Mouse (Mus musculus) bone marrow macrophage, adult 2 months (primary cell): ENCODE measurements around the gene Ppfia2. TPM values are rescaled to one million over a fixed set of nuclear protein-coding genes. Genes with fewer than 3 reads are reported as not detected.

Source experiments
- H3K27ac ChIP-seq: 2 replicates; pipeline ENCODE4 v1.5.1; 2012; ENCODE audit warnings: low read depth, low read length; ENCODE audit not compliant: insufficient read depth
- H3K4me1 ChIP-seq: 2 replicates; pipeline ENCODE4 v1.6.1; 2012; ENCODE audit warnings: low read length; ENCODE audit not compliant: control insufficient read depth, insufficient read depth
- H3K4me3 ChIP-seq: 2 replicates; pipeline ENCODE4 v1.5.1; 2012; ENCODE audit warnings: mild to moderate bottlenecking, low read length, moderate library complexity; ENCODE audit not compliant: insufficient read depth
- CTCF ChIP-seq: IDR thresholded peaks from 2 replicates; pipeline ENCODE4 v1.5.1; 2012; ENCODE audit warnings: low read depth, mild to moderate bottlenecking, low read length, moderate library complexity
- POLR2A ChIP-seq: IDR thresholded peaks from 2 replicates; pipeline ENCODE4 v1.6.1; 2012; ENCODE audit warnings: mild to moderate bottlenecking, low read depth, low read length, borderline replicate concordance
- polyA plus RNA-seq: library from polyadenylated mRNA; stranded (reverse); fragments of >200 nt; gene quantifications from 2 replicates; pipeline ENCODE4 v1.2.4, GENCODE M21; 2012; ENCODE audit not compliant: missing spikeins, insufficient read depth, insufficient read length

Gene Ppfia2
- polyA plus RNA-seq, 1 experiment = not detected

- no peak overlapping the region for H3K4me3 ChIP-seq
- H3K27ac ChIP-seq = no peak overlapping the region
- H3K4me1 ChIP-seq = no peaks in the 10 kb centered on the region
- TF ChIP-seq CTCF (no peak), POLR2A (no peak)
These were observed 462.5 kb downstream of the Ppfia2 start for GRCm38 (mm10) chr10:106932571-106933073.

GRCm38 (mm10) chr10:106936996-106937395 is 466.9 kb downstream of the Ppfia2 start:
- Histone ChIP-seq H3K4me3 (no peak overlapping the region), H3K4me1 (no peaks in the 10 kb centered on the region), H3K27ac (no peak overlapping the region)
- TF ChIP-seq CTCF (no peak), POLR2A (no peak)

- Histone ChIP-seq H3K27ac (no peak overlapping the region), H3K4me3 (no peak overlapping the region), H3K4me1 (no peaks in the 10 kb centered on the region)
- no peak for TF ChIP-seq POLR2A
- no peak for TF ChIP-seq CTCF
These were observed 468.7 kb downstream of the Ppfia2 start for GRCm38 (mm10) chr10:106938851-106939250.

GRCm38 (mm10) chr10:106939441-106939840 is 469.3 kb downstream of the Ppfia2 start:
- Histone ChIP-seq H3K27ac (no peak overlapping the region), H3K4me1 (no peaks in the 10 kb centered on the region), H3K4me3 (no peak overlapping the region)
- TF ChIP-seq CTCF = no peak

- Histone ChIP-seq H3K4me1 (no peaks in the 10 kb centered on the region), H3K27ac (no peak overlapping the region), H3K4me3 (no peak overlapping the region)
- TF ChIP-seq CTCF (no peak), POLR2A (no peak)
These were observed 471.2 kb downstream of the Ppfia2 start for GRCm38 (mm10) chr10:106941380-106941779.

GRCm38 (mm10) chr10:106959026-106959425 is 488.9 kb downstream of the Ppfia2 start:
- no peak overlapping the region for H3K4me3 ChIP-seq
- TF ChIP-seq CTCF (no peak), POLR2A (no peak)
- no peaks in the 10 kb centered on the region for H3K4me1 ChIP-seq
- no peak overlapping the region for H3K27ac ChIP-seq

GRCm38 (mm10) chr10:106975193-106976141 is 505.3 kb downstream of the Ppfia2 start:
- H3K4me1 ChIP-seq = no peaks in the 10 kb centered on the region
- no peak overlapping the region for H3K4me3 ChIP-seq
- no peak overlapping the region for H3K27ac ChIP-seq
- TF ChIP-seq POLR2A = no peak
- TF ChIP-seq CTCF = no peak
